Mouse (Mus musculus) embryonic facial prominence, embryonic 14.5 days (tissue): ENCODE results near the gene Rad9a. TPM values are rescaled to one million over a fixed set of nuclear protein-coding genes. Genes with fewer than 3 reads are reported as not detected.

Experiments used
- ATAC-seq: fragments of 200-750 bp; cut with Nextera tagmentation; 2 replicates; pipeline ENCODE4 v1.8.0; 2017; ENCODE audit warnings: low read depth, moderate number of reproducible peaks, moderate TSS enrichment
- DNase-seq: peaks from one replicate; pipeline ENCODE4 v3.0.0-alpha.2; 2015; ENCODE audit warnings: low spot score
- H3K27ac ChIP-seq: fragments of 300-500 bp; sonication (generic); replicated peaks from 2 replicates; pipeline ENCODE4 v1.5.1; 2014; ENCODE audit warnings: low read depth, mild to moderate bottlenecking, low read length, moderate library complexity
- H3K27me3 ChIP-seq: fragments of 300-500 bp; sonication (generic); replicated peaks from 2 replicates; pipeline ENCODE4 v1.6.1; 2014; ENCODE audit warnings: low read length; ENCODE audit not compliant: control insufficient read depth, insufficient read depth
- H3K36me3 ChIP-seq: fragments of 300-500 bp; sonication (generic); 2 replicates; pipeline ENCODE4 v1.6.1; 2014; ENCODE audit warnings: low read length, mixed read lengths; ENCODE audit not compliant: control insufficient read depth, insufficient read depth
- H3K4me1 ChIP-seq: fragments of 300-500 bp; sonication (generic); 2 replicates; pipeline ENCODE4 v1.6.1; 2014; ENCODE audit warnings: antibody characterized with exemption, low read length; ENCODE audit not compliant: control insufficient read depth, insufficient read depth
- H3K4me2 ChIP-seq: fragments of 300-500 bp; sonication (generic); 2 replicates; pipeline ENCODE4 v1.6.1; 2014; ENCODE audit warnings: low read depth, mild to moderate bottlenecking, low read length, moderate library complexity, mixed read lengths
- H3K4me3 ChIP-seq: fragments of 300-500 bp; sonication (generic); 2 replicates; pipeline ENCODE4 v1.5.1; 2014; ENCODE audit warnings: low read depth, mild to moderate bottlenecking, low read length
- H3K9ac ChIP-seq: fragments of 300-500 bp; sonication (generic); 2 replicates; pipeline ENCODE4 v1.6.1; 2014; ENCODE audit warnings: low read depth, mild to moderate bottlenecking, low read length, moderate library complexity, mixed read lengths
- H3K9me3 ChIP-seq: fragments of 300-500 bp; sonication (generic); 2 replicates; pipeline ENCODE4 v1.6.1; 2016; ENCODE audit warnings: low read length; ENCODE audit not compliant: control insufficient read depth
- WGBS: fragments of 180-500 bp; shearing (Covaris S2); extraction: QIAGEN DNeasy Blood & Tissue Kit; methylation state at CpG from one replicate; pipeline ENCODE4 v1.1.7; 2014; 5-methylcytosine and 5-hydroxymethylcytosine counted together
- polyA plus RNA-seq: library from polyadenylated mRNA; unstranded; fragments of >200 nt; fragmentation: Nextera tagmentation; extraction: Ambion mirVana; gene quantifications from 2 replicates; pipeline ENCODE4 v1.2.1, GENCODE M21; 2014

The Rad9a gene
- polyA plus RNA-seq, 1 experiment from 2014 or later, result 28.9 TPM

DNA sequence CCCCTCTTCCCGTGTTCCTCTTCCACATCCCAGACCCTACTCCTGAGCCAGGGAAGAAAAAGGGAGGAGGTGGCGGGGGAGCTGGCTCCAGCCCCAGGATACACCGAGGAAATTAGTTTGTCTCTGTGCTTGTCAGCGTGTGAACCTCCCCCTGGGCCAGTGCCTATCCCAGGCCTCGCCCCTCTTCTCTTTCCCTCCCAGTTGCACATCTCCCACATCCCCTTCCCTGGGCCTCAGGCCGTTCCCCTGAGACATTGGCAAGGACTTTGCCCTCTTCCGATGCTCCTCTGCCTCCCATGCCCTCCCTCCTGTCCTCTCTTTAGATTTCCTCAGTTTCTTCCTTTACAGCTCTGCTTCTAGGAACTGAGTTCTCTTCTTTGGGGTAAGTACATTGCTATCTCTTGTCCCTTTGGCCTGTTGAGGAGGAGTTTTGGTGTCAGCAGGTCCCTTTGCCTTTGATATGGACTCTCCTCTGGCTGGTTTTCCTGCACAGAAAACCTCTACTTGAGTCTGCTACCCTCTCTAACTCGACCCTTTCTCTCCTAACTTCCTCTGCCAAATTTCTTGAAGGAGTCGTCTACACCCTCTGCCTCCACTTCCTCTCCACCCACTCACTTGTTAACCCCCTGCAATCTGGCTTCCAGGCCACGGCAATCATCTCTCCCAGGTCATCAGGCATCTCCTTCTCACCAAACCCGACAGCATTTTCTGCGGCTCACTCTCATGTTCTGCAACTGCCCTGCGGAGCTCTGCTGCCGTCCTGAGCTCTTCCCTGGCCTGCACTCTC lies 19.7 kb upstream of the Rad9a start:
- peak overlapping the region; percentile 35 for H3K9ac ChIP-seq
- H3K4me3 ChIP-seq, result no peak overlapping the region
- peaks cover 12% of the 10 kb centered on the region for H3K36me3 ChIP-seq
- no peaks in the 10 kb centered on the region for H3K9me3 ChIP-seq
- ATAC-seq (peak; percentile 39), DNase-seq (peak; percentile 61)
- peaks cover 44% of the 10 kb centered on the region for H3K4me1 ChIP-seq
- 30% methylated on average over 13 of the region's 14 CpGs for WGBS
- H3K4me2 ChIP-seq, result peak overlapping the region; percentile 28
- H3K27ac ChIP-seq, result peak overlapping the region; percentile 57
- no peaks in the 10 kb centered on the region for H3K27me3 ChIP-seq

DNA sequence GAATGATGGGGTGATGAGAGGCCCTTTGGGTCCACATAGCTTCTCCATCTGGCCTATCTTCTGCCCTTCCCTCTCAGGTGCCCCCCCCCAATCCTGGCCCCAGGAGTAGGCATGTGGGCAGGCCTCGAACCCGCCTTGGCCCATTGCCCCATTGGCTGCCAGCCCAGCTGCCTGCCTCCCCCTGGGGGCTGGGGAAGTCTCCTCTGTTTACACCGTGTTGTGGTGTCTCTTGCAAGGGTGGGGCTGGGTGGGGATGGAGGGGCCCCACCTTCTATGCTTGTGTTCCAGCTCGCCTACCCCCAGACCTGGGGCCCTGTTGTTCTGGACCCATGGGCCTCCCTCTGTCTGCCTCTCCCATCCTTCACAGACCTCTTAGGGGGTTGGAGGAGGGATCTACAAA lies 19.0 kb upstream of the Rad9a start:
- DNase-seq, result no peak
- no peaks in the 10 kb centered on the region for H3K9me3 ChIP-seq
- H3K27ac ChIP-seq, result peak overlapping the region; percentile 57
- H3K4me3 ChIP-seq, result no peak overlapping the region
- whole genome bisulfite sequencing, result 47% methylated on average over 4 of the region's 4 CpGs
- no peaks in the 10 kb centered on the region for H3K27me3 ChIP-seq
- H3K4me1 ChIP-seq, result peaks cover 46% of the 10 kb centered on the region
- peak overlapping the region; percentile 28 for H3K4me2 ChIP-seq
- ATAC-seq, result peak; percentile 47; the same call in 1 of the 2 replicates
- H3K9ac ChIP-seq, result peak overlapping the region; percentile 35; the same call in 1 of the 2 replicates
- peaks cover 12% of the 10 kb centered on the region for H3K36me3 ChIP-seq

GRCm38 (mm10) chr19:4219943-4220342 lies 18.5 kb upstream of the Rad9a start:
- 73% methylated on average over 6 of the region's 6 CpGs for WGBS
- peak overlapping the region; percentile 57; the same call in 1 of the 2 replicates for H3K27ac ChIP-seq
- H3K27me3 ChIP-seq, result no peaks in the 10 kb centered on the region
- peaks cover 46% of the 10 kb centered on the region for H3K4me1 ChIP-seq
- H3K36me3 ChIP-seq, result peaks cover 12% of the 10 kb centered on the region
- 0 out of 2 replicates have a peak overlapping the region, but pooled peaks have one; percentile 28 for H3K4me2 ChIP-seq
- no peak overlapping the region for H3K4me3 ChIP-seq
- no peaks in the 10 kb centered on the region for H3K9me3 ChIP-seq
- ATAC-seq, result no peak
- 0 out of 2 replicates have a peak overlapping the region, but pooled peaks have one; percentile 35 for H3K9ac ChIP-seq
- no peak for DNase-seq

- Histone ChIP-seq H3K9ac (no peak overlapping the region), H3K36me3 (peaks cover 12% of the 10 kb centered on the region), H3K27me3 (no peaks in the 10 kb centered on the region), H3K9me3 (no peaks in the 10 kb centered on the region), H3K4me1 (peaks cover 49% of the 10 kb centered on the region), H3K27ac (0 out of 2 replicates have a peak overlapping the region, but pooled peaks have one; percentile 35), H3K4me3 (no peak overlapping the region), H3K4me2 (no peak overlapping the region)
- WGBS, result 61% methylated on average over 1 of the region's 1 CpGs
- ATAC-seq (no peak), DNase-seq (no peak)
Observed at GRCm38 (mm10) chr19:4218784-4219183, 17.3 kb upstream of the Rad9a start.

- Histone ChIP-seq H3K27ac (peak overlapping the region; percentile 42; the same call in 1 of the 2 replicates), H3K4me3 (no peak overlapping the region), H3K4me1 (peaks cover 54% of the 10 kb centered on the region), H3K9me3 (no peaks in the 10 kb centered on the region), H3K9ac (no peak overlapping the region), H3K36me3 (peaks cover 12% of the 10 kb centered on the region), H3K27me3 (no peaks in the 10 kb centered on the region), H3K4me2 (0 out of 2 replicates have a peak overlapping the region, but pooled peaks have one; percentile 84)
- DNase-seq (no peak), ATAC-seq (no peak)
- 79% methylated on average over 11 of the region's 11 CpGs for WGBS
Observed at GRCm38 (mm10) chr19:4218293-4218692, 16.8 kb upstream of the Rad9a start.

GRCm38 (mm10) chr19:4217855-4218254 lies 16.4 kb upstream of the Rad9a start:
- no peak for DNase-seq
- no peaks in the 10 kb centered on the region for H3K9me3 ChIP-seq
- no peak overlapping the region for H3K9ac ChIP-seq
- peaks cover 12% of the 10 kb centered on the region for H3K36me3 ChIP-seq
- H3K4me3 ChIP-seq, result no peak overlapping the region
- peaks cover 59% of the 10 kb centered on the region for H3K4me1 ChIP-seq
- 32% methylated on average over 3 of the region's 3 CpGs for WGBS
- peak overlapping the region; percentile 84; the same call in 1 of the 2 replicates for H3K4me2 ChIP-seq
- no peak for ATAC-seq
- no peaks in the 10 kb centered on the region for H3K27me3 ChIP-seq
- H3K27ac ChIP-seq, result peak overlapping the region; percentile 69; the same call in 1 of the 2 replicates

GRCm38 (mm10) chr19:4217140-4217539 lies 15.7 kb upstream of the Rad9a start:
- peak overlapping the region; percentile 84 for H3K4me2 ChIP-seq
- H3K36me3 ChIP-seq, result peaks cover 8% of the 10 kb centered on the region
- peak; percentile 66 for DNase-seq
- H3K9ac ChIP-seq, result peak overlapping the region; percentile 9; the same call in 1 of the 2 replicates
- H3K4me1 ChIP-seq, result peaks cover 65% of the 10 kb centered on the region
- no peak for ATAC-seq
- H3K4me3 ChIP-seq, result peak overlapping the region; percentile 86; the same call in 1 of the 2 replicates
- no peaks in the 10 kb centered on the region for H3K9me3 ChIP-seq
- WGBS, result 12% methylated on average over 5 of the region's 5 CpGs
- H3K27me3 ChIP-seq, result no peaks in the 10 kb centered on the region
- H3K27ac ChIP-seq, result peak overlapping the region; percentile 69

- ATAC-seq, result no peak
- peak overlapping the region; percentile 48 for H3K9ac ChIP-seq
- peak overlapping the region; percentile 56 for H3K27ac ChIP-seq
- WGBS, result 22% methylated on average over 14 of the region's 14 CpGs
- peak; percentile 50 for DNase-seq
- H3K4me3 ChIP-seq, result peak overlapping the region; percentile 86
- H3K4me2 ChIP-seq, result peak overlapping the region; percentile 84
- no peaks in the 10 kb centered on the region for H3K27me3 ChIP-seq
- peaks cover under 1% of the 10 kb centered on the region; the same call in 1 of the 2 replicates for H3K36me3 ChIP-seq
- peaks cover 63% of the 10 kb centered on the region for H3K4me1 ChIP-seq
- no peaks in the 10 kb centered on the region for H3K9me3 ChIP-seq
Observed at GRCm38 (mm10) chr19:4216041-4216685, 14.7 kb upstream of the Rad9a start.
